Comparison of ENCODE assay signal across 9 mouse cellular contexts in genomic region chr7:81991611-81992061, GRCm38 (mm10). TPM values are rescaled to one million over a fixed set of nuclear protein-coding genes. Genes with fewer than 3 reads are reported as not detected.
DNase-seq lines count a peak whose midpoint lies in the region.
"Had no signal": no experiment of that assay in that cellular context is flagged by ENCODE, and none has a peak within 500 bp of the region (broad histone marks: within the 10 kb centered on the region; RNA-seq: fewer than 3 reads in every experiment).

No protein-coding gene starts in this region.

- H3K36me3 ChIP-seq in heart, embryonic 10.5 days = no peaks in the 10 kb centered on the region
- H3K36me3 ChIP-seq in hindbrain, embryonic 10.5 days = no peaks in the 10 kb centered on the region
- H3K36me3 ChIP-seq in midbrain, embryonic 10.5 days = no peaks in the 10 kb centered on the region

- H3K27me3 ChIP-seq in heart, embryonic 10.5 days (ENCODE audit: insufficient read depth, poor library complexity, severe bottlenecking) = peaks cover 89% of the 10 kb centered on the region
- peaks cover 91% of the 10 kb centered on the region for H3K27me3 ChIP-seq in hindbrain, embryonic 10.5 days (ENCODE audit: insufficient read depth, poor library complexity, severe bottlenecking)
- peaks cover 95% of the 10 kb centered on the region for H3K27me3 ChIP-seq in midbrain, embryonic 10.5 days (ENCODE audit: low read depth, poor library complexity, severe bottlenecking)

- peak overlapping the region; percentile 79 for H3K27ac ChIP-seq in heart, embryonic 10.5 days
- peak overlapping the region; percentile 64; the same call in 1 of the 2 replicates for H3K27ac ChIP-seq in hindbrain, embryonic 10.5 days
- H3K27ac ChIP-seq in midbrain, embryonic 10.5 days (replicated peaks) = peak overlapping the region; percentile 69; the same call in 1 of the 2 replicates

- intact Hi-C loops in heart, postnatal 25 days (cut with DNase I) = no loop called here

- H3K4me1 ChIP-seq in heart, embryonic 10.5 days = peaks cover 27% of the 10 kb centered on the region
- H3K4me1 ChIP-seq in hindbrain, embryonic 10.5 days (replicated peaks) = peaks cover 28% of the 10 kb centered on the region
- H3K4me1 ChIP-seq in midbrain, embryonic 10.5 days = peaks cover 20% of the 10 kb centered on the region

- H3K9me3 ChIP-seq in heart, embryonic 10.5 days = no peaks in the 10 kb centered on the region
- H3K9me3 ChIP-seq in hindbrain, embryonic 10.5 days = no peaks in the 10 kb centered on the region
- no peaks in the 10 kb centered on the region for H3K9me3 ChIP-seq in midbrain, embryonic 10.5 days (replicated peaks)

- peak overlapping the region; percentile 73 for H3K4me3 ChIP-seq in heart, embryonic 10.5 days
- H3K4me3 ChIP-seq in hindbrain, embryonic 10.5 days = peak overlapping the region; percentile 64
- H3K4me3 ChIP-seq in midbrain, embryonic 10.5 days = peak overlapping the region; percentile 68

- DNase-seq in heart, embryonic 10.5 days (ENCODE audit: low spot score) = no peak
- no peak for DNase-seq in heart, postnatal 25 days (ENCODE audit: low spot score)
- peak; percentile 17 for DNase-seq in NIH3T3 (ENCODE audit: low read depth)
- DNase-seq in hindbrain, embryonic 10.5 days (ENCODE audit: low spot score) = peak; percentile 46
- peak; percentile 58 for DNase-seq in midbrain, embryonic 10.5 days (ENCODE audit: low spot score)
- no peak for DNase-seq in spleen, postnatal 36 days (ENCODE audit: low spot score in 2 of 2)
- DNase-seq in frontal cortex, postnatal 36 days (ENCODE audit: low spot score in 2 of 2) = no peak
- DNase-seq in ovary, postnatal 14 days (ENCODE audit: low spot score) = no peak

- WGBS in heart, embryonic 10.5 days = under 1% methylated on average over 36 of the region's 36 CpGs
- under 1% methylated on average over 36 of the region's 36 CpGs for WGBS in hindbrain, embryonic 10.5 days
- WGBS in midbrain, embryonic 10.5 days = under 1% methylated on average over 36 of the region's 36 CpGs

RNA-seq across cellular contexts. Expression of gene Bnc1, which starts 0.5 kb away (rescaled TPM):
- 8.1 and 14.3 TPM in 2 replicates for polyA plus RNA-seq in heart, embryonic 10.5 days (2016; fragmentation: Nextera tagmentation; extraction: Ambion mirVana)
- total RNA-seq in heart, postnatal 25 days (2021) = 1 to 10 TPM; 1.7 to 2.3 TPM
- 0.93 and 0.95 TPM in 2 replicates for polyA plus RNA-seq in hindbrain, embryonic 10.5 days (2016; fragmentation: Nextera tagmentation; extraction: Ambion mirVana)
- 0.31 and 0.57 TPM in 2 replicates for polyA plus RNA-seq in midbrain, embryonic 10.5 days (2016; fragmentation: Nextera tagmentation; extraction: Ambion mirVana)
- total RNA-seq: MEL had no signal

RNA-seq across cellular contexts. Expression of gene Hdgfl3, which starts 57.4 kb away (rescaled TPM):
- polyA plus RNA-seq in heart, embryonic 10.5 days (2016; fragmentation: Nextera tagmentation; extraction: Ambion mirVana) = 8.4 and 13.8 TPM in 2 replicates
- 1 to 10 TPM; 6.6 to 7.2 TPM for total RNA-seq in heart, postnatal 25 days (2021)
- 20.8 and 23.4 TPM in 2 replicates for polyA plus RNA-seq in hindbrain, embryonic 10.5 days (2016; fragmentation: Nextera tagmentation; extraction: Ambion mirVana)
- 22.8 and 26.2 TPM in 2 replicates for polyA plus RNA-seq in midbrain, embryonic 10.5 days (2016; fragmentation: Nextera tagmentation; extraction: Ambion mirVana)
- total RNA-seq: MEL had no signal

Comparison
In these comparisons a context has a peak if more than half of its experiments do, and no peak if none do; other contexts are left out.
1. DNase-seq: peak in NIH3T3 (single experiment), hindbrain, embryonic 10.5 days (single experiment) and midbrain, embryonic 10.5 days (single experiment); none in heart, embryonic 10.5 days (single experiment), heart, postnatal 25 days (single experiment), spleen, postnatal 36 days (0 of 2), frontal cortex, postnatal 36 days (0 of 2) and ovary, postnatal 14 days (single experiment).
2. Peak in every context shown above with its lines, with median percentiles within 50 percentile points of each other: H3K27ac ChIP-seq and H3K4me3 ChIP-seq.